8 mouse cellular contexts compared by ENCODE assay signal in genomic region chr15:96641111-96641820, GRCm38 (mm10). TPM values are rescaled to one million over a fixed set of nuclear protein-coding genes. Genes with fewer than 3 reads are reported as not detected.
DNase-seq lines count a peak whose midpoint lies in the region; ATAC-seq and TF ChIP-seq lines count a peak whose summit lies in the region.

No protein-coding gene starts in this region.

- H3K36me3 ChIP-seq in forebrain, embryonic 16.5 days (ENCODE audit: control insufficient read depth, insufficient read depth), result peaks cover under 1% of the 10 kb centered on the region; the same call in 1 of the 2 replicates
- H3K36me3 ChIP-seq in hindbrain, embryonic 14.5 days (replicated peaks; ENCODE audit: control insufficient read depth, insufficient read depth), result 0 out of 2 replicates have a peak, but pooled peaks cover 3% of the 10 kb centered on the region
- peaks cover 27% of the 10 kb centered on the region for H3K36me3 ChIP-seq in megakaryocyte, embryonic 14.5 days (replicated peaks; ENCODE audit: low read length)

- H3K27me3 ChIP-seq in Patski, result peaks cover 11% of the 10 kb centered on the region
- H3K27me3 ChIP-seq in cerebellum, adult 2 months (ENCODE audit: control insufficient read depth, insufficient read depth, low read length), result no peaks in the 10 kb centered on the region
- no peaks in the 10 kb centered on the region for H3K27me3 ChIP-seq in forebrain, embryonic 16.5 days (replicated peaks; ENCODE audit: control insufficient read depth, insufficient read depth, low read length)
- H3K27me3 ChIP-seq in hindbrain, embryonic 14.5 days (ENCODE audit: control insufficient read depth, insufficient read depth, low read length), result no peaks in the 10 kb centered on the region
- no peaks in the 10 kb centered on the region for H3K27me3 ChIP-seq in megakaryocyte, embryonic 14.5 days (replicated peaks)

- peak; percentile 77 for ATAC-seq in Patski
- ATAC-seq in forebrain, embryonic 16.5 days, result peak; percentile 45
- ATAC-seq in hindbrain, embryonic 14.5 days (ENCODE audit: low FRiP score), result peak; percentile 67

- H3K27ac ChIP-seq in cerebellum, adult 2 months (ENCODE audit: insufficient read depth, low read length), result peak overlapping the region; percentile 39
- peak overlapping the region; percentile 100 for H3K27ac ChIP-seq in forebrain, embryonic 16.5 days (ENCODE audit: low read length)
- H3K27ac ChIP-seq in hindbrain, embryonic 14.5 days, result peak overlapping the region; percentile 100

- peak overlapping the region; percentile 84 for H3K4me3 ChIP-seq in cerebellum, adult 2 months (replicated peaks; ENCODE audit: insufficient read depth, low read depth, low read length)
- H3K4me3 ChIP-seq in forebrain, embryonic 16.5 days (replicated peaks; ENCODE audit: low read length), result peak overlapping the region; percentile 82
- H3K4me3 ChIP-seq in hindbrain, embryonic 14.5 days (replicated peaks; ENCODE audit: low read length), result peak overlapping the region; percentile 90
- peak overlapping the region; percentile 99 for H3K4me3 ChIP-seq in megakaryocyte, embryonic 14.5 days (replicated peaks)

- H3K9me3 ChIP-seq in forebrain, embryonic 16.5 days (ENCODE audit: control insufficient read depth, low read length), result no peaks in the 10 kb centered on the region
- no peaks in the 10 kb centered on the region; the same call in 1 of the 2 replicates for H3K9me3 ChIP-seq in hindbrain, embryonic 14.5 days (ENCODE audit: control insufficient read depth, low read length)
- no peaks in the 10 kb centered on the region for H3K9me3 ChIP-seq in megakaryocyte, embryonic 14.5 days

- WGBS in cerebellum, adult 2 months, result under 1% methylated on average over 63 of the region's 63 CpGs
- under 1% methylated on average over 63 of the region's 63 CpGs for WGBS in forebrain, embryonic 16.5 days
- WGBS in hindbrain, embryonic 14.5 days, result under 1% methylated on average over 63 of the region's 63 CpGs

- H3K9ac ChIP-seq in forebrain, embryonic 16.5 days (replicated peaks; ENCODE audit: low read depth, low read length), result peak overlapping the region; percentile 100
- H3K9ac ChIP-seq in hindbrain, embryonic 14.5 days, result peak overlapping the region; percentile 100

- no peaks in the 10 kb centered on the region; the same call in none of the 2 replicates for H3K4me1 ChIP-seq in cerebellum, adult 2 months (ENCODE audit: control insufficient read depth, insufficient read depth, low read length)
- H3K4me1 ChIP-seq in forebrain, embryonic 16.5 days (replicated peaks; ENCODE audit: control insufficient read depth, insufficient read depth, low read length), result peaks cover 34% of the 10 kb centered on the region
- peaks cover 38% of the 10 kb centered on the region for H3K4me1 ChIP-seq in hindbrain, embryonic 14.5 days (replicated peaks; ENCODE audit: control insufficient read depth, insufficient read depth, low read length)
- H3K4me1 ChIP-seq in megakaryocyte, embryonic 14.5 days, result peaks cover 60% of the 10 kb centered on the region

- TF ChIP-seq CTCF in Patski (IDR thresholded peaks at IDR 0.05), result no peak
- no peak for TF ChIP-seq CTCF in cerebellum, adult 2 months (IDR thresholded peaks at IDR 0.05; ENCODE audit: borderline replicate concordance, insufficient read depth, low read depth, low read length)

- CTCF ChIA-PET in Patski (lab: Charles Lee), result no interaction called here

- POLR2A ChIA-PET in Patski (lab: Charles Lee), result no interaction called here

- intact Hi-C loops in left cerebral cortex, postnatal 14 days (cut with DNase I), result loop anchor here (5.0 kb wide), 1 partner anchor 51 kb away; no protein-coding TSS in a partner anchor

- H3K4me2 ChIP-seq in forebrain, embryonic 16.5 days (ENCODE audit: low read length), result peak overlapping the region; percentile 70
- peak overlapping the region; percentile 75 for H3K4me2 ChIP-seq in hindbrain, embryonic 14.5 days (replicated peaks)

- in situ Hi-C loops in Patski (cut with MboI; ENCODE audit: low pct_unique_long_range_greater_than_20kb), result no loop called here

- no peak for DNase-seq in Patski (ENCODE audit: low read depth, low spot score)
- peak; percentile 86 to 88 for DNase-seq in cerebellum, adult 2 months
- DNase-seq in hindbrain, embryonic 14.5 days (ENCODE audit: low spot score), result peak; percentile 70
- DNase-seq in left cerebral cortex, postnatal 14 days (ENCODE audit: low spot score in 2 of 2), result peak; percentile 61 to 73
- DNase-seq in right cerebral cortex, adult 18-20 months, result peak; percentile 75
- DNase-seq in urinary bladder, postnatal 14 days (ENCODE audit: low spot score), result peak; percentile 51

- peak; percentile 63 for TF ChIP-seq POLR2A in cerebellum, adult 2 months (IDR thresholded peaks at IDR 0.05; ENCODE audit: borderline replicate concordance, insufficient read depth, low read length)

RNA-seq across cellular contexts. Expression of gene Slc38a1, which starts 1.4 kb away (rescaled TPM):
- polyA plus RNA-seq in Patski (2021), result 11.3 TPM
- polyA plus RNA-seq in cerebellum, adult 2 months (2012; rRNA removed), result 141 and 160 TPM in 2 replicates
- 154 and 158 TPM in 2 replicates for polyA plus RNA-seq in forebrain, embryonic 16.5 days (2015; fragmentation: Nextera tagmentation; extraction: Ambion mirVana)
- 133 and 144 TPM in 2 replicates for polyA plus RNA-seq in hindbrain, embryonic 14.5 days (2014; fragmentation: Nextera tagmentation; extraction: Ambion mirVana)
- total RNA-seq in left cerebral cortex, postnatal 14 days (2021), result 10 to 100 TPM; 88.3 to 90.2 TPM
- 22.9 and 64.1 TPM in 2 replicates for polyA plus RNA-seq in megakaryocyte, embryonic 14.5 days (2012; ENCODE audit: insufficient read depth, low replicate concordance)

RNA-seq across cellular contexts. Expression of gene Slc38a2, which starts 58.3 kb away (rescaled TPM):
- 148 TPM for polyA plus RNA-seq in Patski (2021)
- 93.6 and 103 TPM in 2 replicates for polyA plus RNA-seq in cerebellum, adult 2 months (2012; rRNA removed)
- 161 and 200 TPM in 2 replicates for polyA plus RNA-seq in forebrain, embryonic 16.5 days (2015; fragmentation: Nextera tagmentation; extraction: Ambion mirVana)
- 125 and 141 TPM in 2 replicates for polyA plus RNA-seq in hindbrain, embryonic 14.5 days (2014; fragmentation: Nextera tagmentation; extraction: Ambion mirVana)
- total RNA-seq in left cerebral cortex, postnatal 14 days (2021), result 10 to 100 TPM; 60.6 to 69.2 TPM
- polyA plus RNA-seq in megakaryocyte, embryonic 14.5 days (2012; ENCODE audit: insufficient read depth, low replicate concordance), result 4.2 and 5.6 TPM in 2 replicates

Comparison
In these comparisons a context has a peak if more than half of its experiments do, and no peak if none do; other contexts are left out.
1. H3K27ac ChIP-seq: peak in every context shown above with its lines; median percentile 100 in forebrain, embryonic 16.5 days; 100 in hindbrain, embryonic 14.5 days; 39 in cerebellum, adult 2 months.
2. RNA of gene Slc38a2, which starts 58.3 kb away (polyA plus RNA-seq): 161 to 200 TPM in forebrain, embryonic 16.5 days, 148 TPM in Patski (single experiment), 125 to 141 TPM in hindbrain, embryonic 14.5 days and 93.6 to 103 TPM in cerebellum, adult 2 months; 4.2 to 5.6 TPM in megakaryocyte, embryonic 14.5 days; every median in the first group is over 10 times any median in the second.
3. Peak in every context shown above with its lines, with median percentiles within 50 percentile points of each other: ATAC-seq and H3K4me3 ChIP-seq.